Mouse (Mus musculus) thymus, postnatal 0 days (tissue): ENCODE measurements around the gene Gm36028. TPM values are rescaled to one million over a fixed set of nuclear protein-coding genes. Genes with fewer than 3 reads are reported as not detected.

Experiments
- DNase-seq: peaks from one replicate; pipeline ENCODE4 v3.0.0-alpha.2; 2015; ENCODE audit warnings: low spot score
- polyA plus RNA-seq: library from polyadenylated mRNA; unstranded; fragments of >200 nt; fragmentation: Nextera tagmentation; extraction: Ambion mirVana; gene quantifications from 2 replicates; pipeline ENCODE4 v1.2.1, GENCODE M21; 2015

The Gm36028 gene
- polyA plus RNA-seq, 1 experiment from 2014 or later = 0.17 TPM

DNA sequence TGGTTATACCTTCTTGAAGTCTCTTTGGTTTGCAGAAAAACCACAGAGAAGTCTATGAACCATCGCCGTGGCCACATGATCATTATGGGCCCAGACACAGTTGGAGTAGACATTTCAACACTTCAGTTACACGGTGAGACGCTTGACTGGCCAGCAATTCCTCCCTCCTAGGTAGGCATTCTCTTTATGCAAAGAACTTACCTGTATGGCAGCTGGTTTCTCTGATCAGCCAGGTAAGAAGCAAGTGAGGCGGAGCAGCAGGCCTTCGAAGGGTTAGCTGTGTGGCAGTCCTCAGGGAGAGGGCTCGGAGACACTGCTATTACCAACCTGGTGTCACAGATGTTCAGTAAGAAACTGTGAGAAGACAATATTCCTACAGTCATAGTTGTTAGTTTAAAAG, 733 bp downstream of the Gm36028 start:
- DNase-seq = no peak

GRCm38 (mm10) chr16:37857495-37857894, 3.5 kb downstream of the Gm36028 start:
- DNase-seq = no peak

GRCm38 (mm10) chr16:37856327-37856726, 4.6 kb downstream of the Gm36028 start:
- no peak for DNase-seq

DNA sequence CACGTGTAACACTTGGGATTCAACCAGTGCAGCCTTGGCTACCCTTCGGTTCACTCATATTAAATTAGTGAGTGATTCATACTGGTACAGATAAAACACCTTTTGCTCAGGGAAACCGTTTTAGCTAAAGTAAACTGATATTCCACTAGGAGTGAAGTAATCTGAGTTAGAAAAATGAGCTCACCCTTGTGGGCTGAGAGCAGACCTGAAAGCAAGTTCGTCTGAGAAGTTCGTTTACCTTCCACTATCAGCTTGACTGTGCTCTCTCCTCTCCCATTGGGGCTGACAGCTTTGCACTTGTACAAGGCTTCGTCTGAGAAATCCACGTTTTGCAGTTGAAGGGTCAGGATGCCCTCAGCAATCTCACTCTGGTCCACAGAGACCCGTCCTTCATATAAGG, 5.4 kb downstream of the Gm36028 start:
- no peak for DNase-seq

DNA sequence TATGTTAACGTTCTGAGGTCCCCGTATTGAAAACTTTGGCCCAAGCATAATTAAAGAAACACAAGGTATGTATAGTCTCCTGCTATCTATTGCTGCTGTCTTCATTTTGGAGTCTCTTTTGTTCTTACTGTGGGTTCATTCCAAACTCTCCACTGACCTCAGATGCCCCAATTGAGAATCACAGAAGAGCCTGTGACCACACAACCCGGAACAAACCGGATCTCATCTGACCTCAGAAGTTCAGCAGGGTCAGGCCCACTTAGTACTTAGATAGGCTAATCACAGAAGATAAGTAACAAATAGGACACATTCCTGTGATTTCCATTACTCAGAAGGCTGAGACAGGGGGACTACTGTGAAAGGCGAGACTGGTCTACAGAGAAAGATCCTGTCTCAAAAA, 6.4 kb downstream of the Gm36028 start:
- DNase-seq = no peak

DNA sequence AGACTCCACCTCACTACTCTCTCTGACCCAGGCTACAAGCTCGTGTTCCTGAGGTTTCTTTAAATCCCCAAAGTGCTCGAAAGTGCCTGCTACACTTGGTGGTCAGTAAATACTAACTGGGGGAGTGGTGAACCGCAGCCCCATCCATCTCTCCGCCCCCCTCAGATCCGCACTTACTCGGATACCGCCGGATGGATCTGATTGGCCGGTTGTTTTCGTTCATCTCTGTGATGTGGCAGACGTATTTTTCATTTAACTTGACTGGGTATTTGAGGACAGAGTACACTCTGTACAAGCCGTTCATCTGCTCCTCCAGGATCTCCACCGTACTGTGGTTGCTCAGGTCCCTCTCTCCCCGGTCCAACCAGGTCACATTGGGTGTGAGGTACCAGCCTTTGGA, 6.9 kb downstream of the Gm36028 start:
- DNase-seq = no peak

- no peak for DNase-seq
Observed at GRCm38 (mm10) chr16:37853279-37853678, 7.7 kb downstream of the Gm36028 start.

GRCm38 (mm10) chr16:37851366-37851765, 9.6 kb downstream of the Gm36028 start:
- DNase-seq = no peak

GRCm38 (mm10) chr16:37847081-37847480, 13.9 kb downstream of the Gm36028 start:
- no peak for DNase-seq

DNA sequence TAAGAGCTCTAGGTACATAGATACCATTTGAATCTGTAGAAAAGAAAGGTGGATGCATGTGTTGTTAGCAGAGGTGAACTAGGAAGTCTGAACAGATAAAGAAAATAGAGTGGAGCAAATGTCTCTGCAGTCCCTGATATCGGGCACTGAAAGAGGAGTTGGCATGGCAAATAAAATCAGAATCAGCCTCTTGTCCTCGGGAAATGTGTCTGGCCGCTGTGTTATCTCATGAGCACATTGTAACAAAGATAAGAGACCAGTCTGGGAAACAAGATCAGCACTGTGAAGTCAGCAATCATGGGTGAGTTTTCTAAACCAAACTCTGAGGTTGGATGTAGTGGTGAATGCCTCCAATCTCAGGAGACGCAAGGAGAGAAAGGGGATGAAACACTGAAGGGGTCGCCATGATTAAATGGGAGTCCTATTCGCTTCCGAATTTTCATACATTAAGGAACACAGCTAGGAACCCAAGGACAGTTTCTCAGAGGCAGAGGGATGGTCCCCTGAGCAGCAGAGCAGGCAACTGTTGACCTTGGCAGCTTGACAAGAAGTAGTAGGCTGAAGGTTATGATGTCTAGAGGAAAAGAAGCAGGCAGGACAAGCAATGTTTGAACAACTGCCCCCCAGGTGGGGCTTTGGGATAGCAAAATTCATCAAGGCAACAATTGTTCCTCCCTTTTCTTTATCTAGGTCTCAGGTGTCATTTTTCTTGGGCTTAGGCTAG, 15.6 kb downstream of the Gm36028 start:
- no peak for DNase-seq

GRCm38 (mm10) chr16:37843740-37844139, 17.2 kb downstream of the Gm36028 start:
- DNase-seq = no peak

- DNase-seq = no peak
Observed at GRCm38 (mm10) chr16:37842439-37842838, 18.5 kb downstream of the Gm36028 start.

DNA sequence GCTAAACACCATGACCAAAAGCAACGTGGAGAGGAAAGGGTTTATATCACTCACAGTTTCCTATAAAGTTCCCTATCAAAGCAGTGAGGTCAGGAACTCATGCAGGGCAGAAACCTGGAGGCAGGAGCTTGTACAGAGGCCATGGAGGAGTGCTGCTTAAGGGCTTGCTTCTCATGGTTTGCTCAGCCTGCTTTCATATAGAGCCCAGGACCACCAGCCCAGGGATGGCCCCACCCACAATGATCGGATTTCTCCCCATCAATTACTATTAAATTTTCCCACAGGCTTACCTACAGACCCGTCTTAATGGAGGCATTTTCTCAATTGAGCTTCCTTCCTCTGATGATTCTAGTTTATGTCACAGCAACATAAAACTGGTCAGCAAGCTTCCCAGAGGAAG, 23.4 kb downstream of the Gm36028 start:
- DNase-seq = no peak

- DNase-seq = no peak
Observed at GRCm38 (mm10) chr16:37831041-37831440, 29.9 kb downstream of the Gm36028 start.

GRCm38 (mm10) chr16:37826286-37826685, 34.7 kb downstream of the Gm36028 start:
- DNase-seq = no peak

- DNase-seq = no peak
Observed at GRCm38 (mm10) chr16:37824778-37825505, 36.0 kb downstream of the Gm36028 start.

DNA sequence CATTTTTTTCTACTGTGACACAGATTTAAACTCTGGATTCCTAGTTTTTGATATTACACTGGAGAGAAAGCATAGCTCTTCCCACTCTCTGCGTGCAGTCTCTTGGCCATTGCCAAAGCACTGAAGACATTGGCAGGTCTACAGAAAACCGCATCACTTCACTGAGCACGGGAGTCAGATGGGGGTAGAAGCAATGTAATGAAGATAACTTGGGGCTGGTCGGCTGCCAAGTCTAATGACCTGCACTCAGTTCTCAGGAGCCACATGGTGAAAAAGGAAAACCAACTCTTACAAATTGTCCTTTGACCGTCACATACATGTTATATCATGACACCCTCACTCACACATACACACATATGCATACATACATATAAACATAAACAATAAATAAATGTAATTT, 37.0 kb downstream of the Gm36028 start:
- no peak for DNase-seq

DNA sequence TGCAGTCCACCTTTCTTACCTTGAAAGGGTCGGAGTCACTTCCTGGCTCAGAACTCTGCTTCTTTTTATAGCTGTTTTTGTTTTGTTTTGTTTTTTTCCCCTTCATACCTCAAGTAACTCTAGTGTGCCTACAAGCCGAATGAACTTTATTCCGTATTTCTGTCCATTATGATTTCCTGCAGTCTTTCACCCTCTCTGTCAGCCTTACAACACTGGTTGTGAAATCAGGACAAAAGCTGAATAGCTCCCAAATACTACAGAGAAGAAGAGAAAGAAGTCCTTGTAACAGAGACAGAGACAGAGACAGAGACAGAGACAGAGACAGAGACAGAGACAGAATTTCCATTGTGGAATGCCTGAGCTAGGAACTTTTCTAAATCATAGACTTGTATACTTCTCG, 43.0 kb downstream of the Gm36028 start:
- DNase-seq = no peak

GRCm38 (mm10) chr16:37814383-37814971, 46.5 kb downstream of the Gm36028 start:
- DNase-seq = peak; percentile 85

- DNase-seq = peak; percentile 3
Observed at GRCm38 (mm10) chr16:37813691-37814382, 47.1 kb downstream of the Gm36028 start.

DNA sequence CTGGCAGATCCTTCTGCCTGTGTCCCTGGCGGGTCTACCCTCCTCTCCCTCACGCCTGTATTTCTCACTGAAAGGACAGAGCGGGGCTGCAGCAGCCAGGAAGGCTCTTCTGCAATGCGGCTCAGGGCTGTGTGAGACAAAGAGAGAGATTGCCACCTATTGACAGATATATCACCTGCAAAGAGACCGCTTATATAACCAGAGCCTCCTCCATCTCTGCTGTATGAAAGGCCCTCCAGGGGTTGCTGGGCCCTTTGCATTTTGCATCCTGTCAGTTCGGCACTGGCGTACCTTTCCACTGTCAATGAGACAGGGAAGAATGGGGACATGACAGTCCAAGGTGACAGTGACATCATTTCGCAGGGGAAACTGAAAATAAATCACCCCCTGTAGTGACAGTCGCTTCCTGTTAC, 48.5 kb downstream of the Gm36028 start:
- peak; percentile 34 for DNase-seq

DNA sequence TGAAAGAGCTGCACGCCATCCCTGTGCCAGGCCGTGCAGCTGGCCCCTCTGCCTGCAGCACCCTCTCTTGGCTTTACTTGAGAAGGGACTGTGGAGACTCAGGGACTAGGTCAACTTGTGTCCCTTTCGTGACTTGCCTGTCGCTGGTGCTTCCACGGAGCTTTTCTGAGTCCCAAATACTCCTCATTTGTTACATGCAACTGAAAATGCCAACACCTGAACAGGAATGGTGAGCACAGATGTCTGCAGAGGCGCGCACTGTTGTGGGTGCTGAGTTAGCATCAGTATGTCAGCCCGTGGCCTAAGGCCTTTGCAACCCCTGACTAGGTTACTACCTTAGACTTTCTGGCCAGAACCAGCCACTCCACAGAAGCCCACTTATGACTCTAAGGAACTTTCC, 49.1 kb downstream of the Gm36028 start:
- no peak for DNase-seq
